Comparison of ENCODE assay signal across 8 mouse cellular contexts in the genomic region with DNA sequence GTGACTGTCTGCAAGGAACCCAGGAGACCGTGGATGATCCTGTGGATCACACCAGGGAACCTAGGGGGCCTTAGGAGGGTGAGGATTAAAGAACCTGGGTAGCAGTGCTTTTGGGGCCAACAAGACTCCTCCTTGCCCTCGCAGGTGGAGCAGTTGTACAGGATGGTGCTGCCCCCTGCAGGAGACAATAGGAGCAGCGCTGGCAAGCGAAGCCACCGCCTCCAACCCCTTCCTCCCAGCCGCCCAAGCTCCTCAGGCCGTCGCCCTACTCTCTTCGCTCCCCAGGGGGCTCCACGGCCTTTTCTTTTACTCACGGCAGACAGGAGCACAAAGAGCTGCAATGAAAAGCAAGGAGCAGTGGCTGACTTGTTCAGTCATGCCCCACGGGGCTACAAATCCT. TPM values are rescaled to one million over a fixed set of nuclear protein-coding genes. Genes with fewer than 3 reads are reported as not detected.
DNase-seq lines count a peak whose midpoint lies in the region; ATAC-seq and TF ChIP-seq lines count a peak whose summit lies in the region.

No protein-coding gene starts in this region.

- DNase-seq in ES-E14 (ENCODE audit: low read depth, low spot score): peak; percentile 97
- DNase-seq in cerebellum, adult 18-20 months: peak; percentile 84 to 88
- DNase-seq in heart, postnatal 4 days: peak; percentile 95
- DNase-seq in layer of hippocampus, adult 9-10 months (ENCODE audit: low spot score): peak; percentile 53
- DNase-seq in lung, postnatal 10 days: peak; percentile 97
- DNase-seq in ovary, postnatal 36 days (ENCODE audit: low spot score): peak; percentile 81
- DNase-seq in thymus, postnatal 25 days: peak; percentile 93

- peak overlapping the region; percentile 67; the same call in 1 of the 2 replicates for H3K27ac ChIP-seq in ES-E14 (ENCODE audit: insufficient read depth, low read depth, low read length, poor library complexity, severe bottlenecking)
- H3K27ac ChIP-seq in forebrain, embryonic 16.5 days (ENCODE audit: low read length): no peak overlapping the region

- ATAC-seq in forebrain, embryonic 16.5 days: peak; percentile 45; the same call in 1 of the 2 replicates

- H3K4me2 ChIP-seq in forebrain, embryonic 16.5 days (ENCODE audit: low read length): peak overlapping the region; percentile 24

- peaks cover 3% of the 10 kb centered on the region; the same call in 1 of the 2 replicates for H3K27me3 ChIP-seq in forebrain, embryonic 16.5 days (replicated peaks; ENCODE audit: control insufficient read depth, insufficient read depth, low read length)

- in situ Hi-C loops in ES-E14 (cut with MboI; ENCODE audit: low sequenced_read_pairs in 2 of 2, unreplicated experiment in 2 of 2): loop anchor here in 1 of 2 experiments (10.0 kb wide), 1 partner anchor 72 kb away; the partner anchor contains the start of genes Fgf11 and Tmem102

- no peaks in the 10 kb centered on the region for H3K9me3 ChIP-seq in ES-E14 (ENCODE audit: control insufficient read depth, insufficient read depth, low read depth, low read length)
- no peaks in the 10 kb centered on the region for H3K9me3 ChIP-seq in forebrain, embryonic 16.5 days (ENCODE audit: control insufficient read depth, low read length)

- no peaks in the 10 kb centered on the region for H3K36me3 ChIP-seq in ES-E14 (ENCODE audit: control insufficient read depth, insufficient read depth, low read length, poor library complexity, severe bottlenecking)
- no peaks in the 10 kb centered on the region for H3K36me3 ChIP-seq in forebrain, embryonic 16.5 days (ENCODE audit: control insufficient read depth, insufficient read depth)

- peaks cover 4 to 27% of the 10 kb centered on the region in 2 experiments; a peak in 3 of 4 replicates for H3K4me1 ChIP-seq in ES-E14 (ENCODE audit: control insufficient read depth in 2 of 2, insufficient read depth in 2 of 2, low read length in 2 of 2, poor library complexity in 1 of 2)
- peaks cover 16% of the 10 kb centered on the region for H3K4me1 ChIP-seq in forebrain, embryonic 16.5 days (replicated peaks; ENCODE audit: control insufficient read depth, insufficient read depth, low read length)

- WGBS in forebrain, embryonic 16.5 days: 3% methylated on average over 12 of the region's 12 CpGs

- peak overlapping the region; percentile 22 to 26 for H3K4me3 ChIP-seq in ES-E14 (ENCODE audit: insufficient read depth in 1 of 2, low read depth in 1 of 2, low read length in 2 of 2, poor library complexity in 1 of 2, severe bottlenecking in 1 of 2)
- no peak overlapping the region for H3K4me3 ChIP-seq in forebrain, embryonic 16.5 days (replicated peaks; ENCODE audit: low read length)

- H3K9ac ChIP-seq in ES-E14 (ENCODE audit: insufficient read depth, low read depth, low read length, poor library complexity, severe bottlenecking): peak overlapping the region; percentile 56; the same call in 1 of the 2 replicates
- H3K9ac ChIP-seq in forebrain, embryonic 16.5 days (replicated peaks; ENCODE audit: low read depth, low read length): no peak overlapping the region

TF ChIP-seq in ES-E14, 5 proteins besides CTCF, POLR2A, EP300 and RAD21:
- TF ChIP-seq ZNF384 (IDR thresholded peaks at IDR 0.05; ENCODE audit: low read depth, low read length): no peak
- peak; percentile 59; the same call in 1 of the 2 replicates for TF ChIP-seq ZC3H11A (IDR thresholded peaks at IDR 0.05; ENCODE audit: borderline replicate concordance, low read depth, low read length)

RNA-seq across cellular contexts. Expression of gene Tmem95, which starts 1.0 kb away (rescaled TPM):
- not detected in 2 replicates for total RNA-seq in ES-E14 (2012; rRNA removed)
- polyA plus RNA-seq in forebrain, embryonic 16.5 days (2015; fragmentation: Nextera tagmentation; extraction: Ambion mirVana): not detected in 2 replicates
- total RNA-seq in heart, postnatal 4 days (2021): not detected

RNA-seq across cellular contexts. Expression of gene Kctd11, which starts 4.3 kb away (rescaled TPM):
- total RNA-seq in ES-E14 (2012; rRNA removed): 3.1 and 5.4 TPM in 2 replicates
- polyA plus RNA-seq in forebrain, embryonic 16.5 days (2015; fragmentation: Nextera tagmentation; extraction: Ambion mirVana): 1.3 and 1.9 TPM in 2 replicates
- 1 to 10 TPM; 3.3 TPM for total RNA-seq in heart, postnatal 4 days (2021)

RNA-seq across cellular contexts. Expression of gene Tnk1, which starts 18.3 kb away (rescaled TPM):
- total RNA-seq in ES-E14 (2012; rRNA removed): 3.4 and 8.1 TPM in 2 replicates
- polyA plus RNA-seq in forebrain, embryonic 16.5 days (2015; fragmentation: Nextera tagmentation; extraction: Ambion mirVana): 0.29 and 0.39 TPM in 2 replicates
- not detected for total RNA-seq in heart, postnatal 4 days (2021)

RNA-seq across cellular contexts. Expression of gene Acap1, which starts 18.5 kb away (rescaled TPM):
- total RNA-seq in ES-E14 (2012; rRNA removed): 9.6 and 14.7 TPM in 2 replicates
- 0.48 and 0.49 TPM in 2 replicates for polyA plus RNA-seq in forebrain, embryonic 16.5 days (2015; fragmentation: Nextera tagmentation; extraction: Ambion mirVana)
- total RNA-seq in heart, postnatal 4 days (2021): 1 to 10 TPM; 2.8 to 3.2 TPM

RNA-seq across cellular contexts. Expression of gene 2810408A11Rik, which starts 23.9 kb away (rescaled TPM):
- 3.3 and 5.7 TPM in 2 replicates for total RNA-seq in ES-E14 (2012; rRNA removed)
- 16.4 and 18.5 TPM in 2 replicates for polyA plus RNA-seq in forebrain, embryonic 16.5 days (2015; fragmentation: Nextera tagmentation; extraction: Ambion mirVana)
- total RNA-seq in heart, postnatal 4 days (2021): 1 to 10 TPM; 5.2 to 6.2 TPM
